ENCODE assay signal across 18 mouse cellular contexts in the genomic region with DNA sequence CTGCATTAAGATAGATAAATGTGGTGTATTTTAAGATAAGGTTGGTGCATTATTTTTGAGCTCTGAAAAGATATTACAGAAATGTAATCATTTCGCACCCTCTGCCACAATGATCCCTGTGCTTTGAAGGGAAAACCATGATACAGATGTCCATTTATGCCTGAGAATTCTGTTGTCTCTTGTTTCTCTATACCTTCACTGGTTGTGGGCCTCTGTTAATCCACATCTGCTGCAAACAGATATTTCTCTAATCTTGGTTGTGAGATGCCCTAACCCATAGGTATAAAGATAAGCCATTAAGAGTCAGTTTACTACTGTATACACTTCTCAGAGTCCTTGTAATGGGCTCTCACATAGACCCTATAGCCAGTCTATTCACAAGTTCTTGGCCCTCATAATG.
A peak's percentile ranks its signal among the peaks of the same experiment; 100 is the strongest.
DNase-seq lines count a peak whose midpoint lies in the region; ATAC-seq and TF ChIP-seq lines count a peak whose summit lies in the region.
"Had no signal": no experiment of that assay in that cellular context is flagged by ENCODE, and none has a peak within 500 bp of the region (broad histone marks: within the 10 kb centered on the region; RNA-seq: fewer than 3 reads in every experiment).

No protein-coding gene starts in this region.

- ATAC-seq in G1E (ENCODE audit: extremely low read depth, insufficient number of reproducible peaks, low FRiP score, poor library complexity, severe bottlenecking) = peak; percentile 54
- ATAC-seq: activated CD4-positive, CD25-positive, alpha-beta regulatory T cell, adult 4 months; CD4-positive, CD25-positive, alpha-beta regulatory T cell, adult 4 months; Patski had no signal

- no peaks in the 10 kb centered on the region for H3K9me3 ChIP-seq in G1E (replicated peaks)

- no peaks in the 10 kb centered on the region for H3K27me3 ChIP-seq in G1E (ENCODE audit: insufficient read depth, low read length)
- H3K27me3 ChIP-seq: CH12.LX, Patski had no signal

- H3K36me3 ChIP-seq in G1E (replicated peaks) = no peaks in the 10 kb centered on the region

- H3K4me1 ChIP-seq in G1E (ENCODE audit: insufficient read depth, low read depth, low read length) = peaks cover 30% of the 10 kb centered on the region

- TF ChIP-seq CTCF in G1E (IDR thresholded peaks at IDR 0.05; ENCODE audit: low read depth, low read length) = no peak

- no peak overlapping the region for H3K4me3 ChIP-seq in G1E (ENCODE audit: low read depth, low read length)

- no peak for DNase-seq in G1E (ENCODE audit: low spot score)
- DNase-seq in right cerebral cortex, postnatal 10 days (ENCODE audit: low spot score in 2 of 2) = no peak
- DNase-seq: adrenal gland, adult 2 months; adrenal gland, adult 8-10 months; adrenal gland, postnatal 10 days; adrenal gland, postnatal 14 days; adrenal gland, postnatal 25 days; adrenal gland, postnatal 36 days; B cell, adult 2 months; cerebellum, adult 11 months; cerebellum, adult 11-12 months; cerebellum, adult 18-20 months; cerebellum, adult 2 months; cerebellum, adult 8-10 months had no signal
